Mouse (Mus musculus): Measurements from ENCODE around the gene Ndufa8. TPM values are rescaled to one million over a fixed set of nuclear protein-coding genes. Genes with fewer than 3 reads are reported as not detected.

The Ndufa8 gene
- total RNA-seq, 2 experiments from 2014 or later: 298 to 413 TPM

- intact Hi-C loops (cut with DNase I): no loop called here
- no peak overlapping the region for H3K27ac ChIP-seq
- no peak for DNase-seq
- no peak overlapping the region for H3K4me3 ChIP-seq
- no peak for TF ChIP-seq CTCF (IDR thresholded peaks at IDR 0.05)
Measured at GRCm38 (mm10) chr2:36081446-36081845, 32.2 kb upstream of the Ndufa8 start.

GRCm38 (mm10) chr2:36077160-36077761, 28.1 kb upstream of the Ndufa8 start:
- intact Hi-C loops (cut with DNase I): no loop called here
- DNase-seq: no peak
- TF ChIP-seq CTCF (IDR thresholded peaks at IDR 0.05): no peak
- Histone ChIP-seq H3K4me3 (no peak overlapping the region), H3K27ac (no peak overlapping the region)

- H3K4me3 ChIP-seq: no peak overlapping the region
- no peak for DNase-seq
- no peak overlapping the region for H3K27ac ChIP-seq
- TF ChIP-seq CTCF (IDR thresholded peaks at IDR 0.05): no peak
- intact Hi-C loops (cut with DNase I): loop anchor here (1.0 kb wide), 1 partner anchor 42 kb away; no protein-coding TSS in a partner anchor
Measured at GRCm38 (mm10) chr2:36075210-36075609, 26.0 kb upstream of the Ndufa8 start.

- TF ChIP-seq CTCF (IDR thresholded peaks at IDR 0.05): no peak
- Histone ChIP-seq H3K4me3 (no peak overlapping the region), H3K27ac (peak overlapping the region; percentile 48; the same call in 1 of the 2 replicates)
- intact Hi-C loops (cut with DNase I): no loop called here
- DNase-seq: peak; percentile 39
Measured at GRCm38 (mm10) chr2:36073781-36074180, 24.6 kb upstream of the Ndufa8 start.

GRCm38 (mm10) chr2:36071660-36072305, 22.6 kb upstream of the Ndufa8 start:
- Histone ChIP-seq H3K27ac (no peak overlapping the region), H3K4me3 (no peak overlapping the region)
- no peak for TF ChIP-seq CTCF (IDR thresholded peaks at IDR 0.05)
- intact Hi-C loops (cut with DNase I): no loop called here
- no peak for DNase-seq

- no peak overlapping the region for H3K27ac ChIP-seq
- no peak for TF ChIP-seq CTCF (IDR thresholded peaks at IDR 0.05)
- intact Hi-C loops (cut with DNase I): no loop called here
- no peak overlapping the region for H3K4me3 ChIP-seq
- DNase-seq: no peak
Measured at GRCm38 (mm10) chr2:36067132-36067531, 17.9 kb upstream of the Ndufa8 start.

- TF ChIP-seq CTCF (IDR thresholded peaks at IDR 0.05): no peak
- Histone ChIP-seq H3K27ac (no peak overlapping the region), H3K4me3 (no peak overlapping the region)
- intact Hi-C loops (cut with DNase I): no loop called here
- no peak for DNase-seq
Measured at GRCm38 (mm10) chr2:36061409-36061808, 12.2 kb upstream of the Ndufa8 start.

GRCm38 (mm10) chr2:36056248-36056647, 7.0 kb upstream of the Ndufa8 start:
- Histone ChIP-seq H3K27ac (no peak overlapping the region), H3K4me3 (no peak overlapping the region)
- TF ChIP-seq CTCF (IDR thresholded peaks at IDR 0.05): no peak
- DNase-seq: peak; percentile 67
- intact Hi-C loops (cut with DNase I): no loop called here

GRCm38 (mm10) chr2:36053249-36053648, 4.0 kb upstream of the Ndufa8 start:
- intact Hi-C loops (cut with DNase I): no loop called here
- no peak for DNase-seq

GRCm38 (mm10) chr2:36049567-36049954, 355 bp upstream of the Ndufa8 start:
- peak overlapping the region; percentile 98 for H3K4me3 ChIP-seq
- intact Hi-C loops (cut with DNase I): loop anchor here (5.0 kb wide), 2 partner anchors 43 to 88 kb away; partner anchors contain the start of genes Mrrf and Rbm18
- no peak overlapping the region for H3K27ac ChIP-seq
- TF ChIP-seq CTCF (IDR thresholded peaks at IDR 0.05): no peak
- DNase-seq: no peak

More at GRCm38 (mm10) chr2:36053249-36053648, 4.0 kb upstream of the Ndufa8 start:
- TF ChIP-seq CTCF (IDR thresholded peaks at IDR 0.05): no peak
- Histone ChIP-seq H3K4me3 (no peak overlapping the region), H3K27ac (no peak overlapping the region)

GRCm38 (mm10) chr2:36048164-36048563, 1.0 kb downstream of the Ndufa8 start:
- no peak for DNase-seq
- Histone ChIP-seq H3K4me3 (peak overlapping the region; percentile 98), H3K27ac (peak overlapping the region; percentile 96)
- intact Hi-C loops (cut with DNase I): loop anchor here (5.0 kb wide), 2 partner anchors 44 to 89 kb away; partner anchors contain the start of genes Mrrf and Rbm18
- TF ChIP-seq CTCF (IDR thresholded peaks at IDR 0.05): no peak

GRCm38 (mm10) chr2:36040872-36041271, 8.3 kb downstream of the Ndufa8 start:
- intact Hi-C loops (cut with DNase I): no loop called here
- Histone ChIP-seq H3K27ac (peak overlapping the region; percentile 51), H3K4me3 (no peak overlapping the region)
- TF ChIP-seq CTCF (IDR thresholded peaks at IDR 0.05): no peak
- DNase-seq: no peak

GRCm38 (mm10) chr2:36039297-36039985, 9.8 kb downstream of the Ndufa8 start:
- intact Hi-C loops (cut with DNase I): no loop called here

More at GRCm38 (mm10) chr2:36039297-36039985, 9.8 kb downstream of the Ndufa8 start:
- H3K4me3 ChIP-seq: no peak overlapping the region
- DNase-seq: no peak
- TF ChIP-seq CTCF (IDR thresholded peaks at IDR 0.05): no peak
- H3K27ac ChIP-seq: no peak overlapping the region
